Mouse (Mus musculus): ENCODE data around the gene Tex29. TPM values are rescaled to one million over a fixed set of nuclear protein-coding genes. Genes with fewer than 3 reads are reported as not detected.

The Tex29 gene
- polyA plus RNA-seq, 1 experiment, result not detected

DNA sequence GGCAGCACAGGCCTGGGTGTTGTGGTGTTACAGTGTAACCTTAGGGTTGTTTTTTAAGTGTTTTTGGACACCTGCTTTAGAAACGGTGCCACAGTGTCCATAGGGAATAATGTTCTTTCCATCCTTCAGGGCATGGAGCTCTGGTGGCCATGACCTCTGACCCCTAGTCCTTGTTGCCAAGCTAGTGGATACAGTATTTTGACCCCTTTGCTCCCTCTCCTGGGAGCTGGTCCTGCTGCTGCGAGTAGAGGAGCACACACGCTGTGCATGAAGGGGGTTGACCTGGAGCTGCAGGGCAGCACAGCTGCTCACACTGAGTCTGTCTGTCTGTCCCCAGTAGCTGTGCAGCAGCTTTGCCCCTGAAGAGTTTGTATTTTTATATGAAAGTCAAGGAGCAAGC lies 14.5 kb upstream of the Tex29 start:
- TF ChIP-seq SRF (IDR thresholded peaks at IDR 0.05; ENCODE audit: control insufficient read depth, insufficient read length, low read depth) (no peak), TCF3 (IDR thresholded peaks at IDR 0.05; ENCODE audit: insufficient read length, low read depth) (no peak), POLR2A (IDR thresholded peaks at IDR 0.05; ENCODE audit: insufficient read length, low read depth) (no peak), MYOG (IDR thresholded peaks at IDR 0.05; ENCODE audit: control insufficient read depth in 1 of 3, insufficient read depth in 1 of 3, insufficient read length in 2 of 3, low read depth in 2 of 3) (no peak), REST (IDR thresholded peaks at IDR 0.05; ENCODE audit: insufficient read depth, insufficient read length) (no peak), CEBPB (IDR thresholded peaks at IDR 0.05; ENCODE audit: insufficient read depth, poor library complexity, severe bottlenecking) (no peak), POLR2AphosphoS2 (IDR thresholded peaks at IDR 0.05; ENCODE audit: insufficient read length, low read depth) (no peak), TCF12 (IDR thresholded peaks at IDR 0.05; ENCODE audit: insufficient read depth, poor library complexity, severe bottlenecking) (no peak), MYOD1 (IDR thresholded peaks at IDR 0.05; ENCODE audit: control insufficient read depth in 1 of 3, insufficient read length in 2 of 3, low read depth in 2 of 3) (no peak), MAX (IDR thresholded peaks at IDR 0.05; ENCODE audit: low read depth) (no peak), USF1 (IDR thresholded peaks at IDR 0.05; ENCODE audit: low read depth) (no peak), E2F4 (IDR thresholded peaks at IDR 0.05; ENCODE audit: insufficient read depth) (no peak)
- Histone ChIP-seq H3K27me3 (ENCODE audit: control insufficient read depth, insufficient read depth, insufficient read length) (no peaks in the 10 kb centered on the region), H3K79me2 (ENCODE audit: control insufficient read depth, insufficient read depth) (no peaks in the 10 kb centered on the region), H3K4me2 (ENCODE audit: low read depth) (no peak overlapping the region), H3K4me3 (no peak overlapping the region), H3K36me3 (ENCODE audit: control insufficient read depth, insufficient read depth) (peaks cover 19% of the 10 kb centered on the region), H3ac (ENCODE audit: control insufficient read depth, insufficient read length) (no peak overlapping the region)

DNA sequence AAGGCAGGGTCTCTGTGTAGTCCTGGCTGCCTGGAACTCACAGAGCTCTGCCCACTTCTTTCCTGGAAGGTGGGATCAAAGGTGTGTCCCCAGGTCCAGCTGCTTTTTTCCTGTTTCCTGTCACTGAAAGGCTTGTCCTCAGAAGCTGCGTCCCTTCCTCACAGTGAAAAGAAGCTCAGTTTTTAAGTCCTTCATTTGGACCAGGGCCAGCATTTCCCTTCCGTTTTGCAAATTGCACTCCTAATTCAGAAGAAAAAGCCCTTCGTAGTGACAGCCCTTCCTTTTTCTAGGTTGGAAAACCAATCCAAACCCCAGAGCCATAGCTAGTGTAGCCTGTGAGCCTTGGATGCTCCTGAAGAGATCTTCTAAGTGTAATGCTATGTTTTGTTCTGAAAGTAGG lies 13.0 kb upstream of the Tex29 start:
- Histone ChIP-seq H3ac (ENCODE audit: control insufficient read depth, insufficient read length) (no peak overlapping the region), H3K4me2 (ENCODE audit: low read depth) (no peak overlapping the region), H3K4me3 (no peak overlapping the region), H3K27me3 (ENCODE audit: control insufficient read depth, insufficient read depth, insufficient read length) (no peaks in the 10 kb centered on the region), H3K79me2 (ENCODE audit: control insufficient read depth, insufficient read depth) (no peaks in the 10 kb centered on the region), H3K36me3 (ENCODE audit: control insufficient read depth, insufficient read depth) (peaks cover 19% of the 10 kb centered on the region)
- TF ChIP-seq MAX (IDR thresholded peaks at IDR 0.05; ENCODE audit: low read depth), result no peak
- no peak for TF ChIP-seq MYOG (IDR thresholded peaks at IDR 0.05; ENCODE audit: control insufficient read depth in 1 of 3, insufficient read depth in 1 of 3, insufficient read length in 2 of 3, low read depth in 2 of 3)
- TF ChIP-seq TCF3 (IDR thresholded peaks at IDR 0.05; ENCODE audit: insufficient read length, low read depth), result no peak
- TF ChIP-seq REST (IDR thresholded peaks at IDR 0.05; ENCODE audit: insufficient read depth, insufficient read length), result no peak
- TF ChIP-seq SRF (IDR thresholded peaks at IDR 0.05; ENCODE audit: control insufficient read depth, insufficient read length, low read depth), result no peak
- TF ChIP-seq POLR2AphosphoS2 (IDR thresholded peaks at IDR 0.05; ENCODE audit: insufficient read length, low read depth), result no peak
- TF ChIP-seq MYOD1 (IDR thresholded peaks at IDR 0.05; ENCODE audit: control insufficient read depth in 1 of 3, insufficient read length in 2 of 3, low read depth in 2 of 3), result no peak
- TF ChIP-seq CEBPB (IDR thresholded peaks at IDR 0.05; ENCODE audit: insufficient read depth, poor library complexity, severe bottlenecking), result no peak
- no peak for TF ChIP-seq USF1 (IDR thresholded peaks at IDR 0.05; ENCODE audit: low read depth)
- no peak for TF ChIP-seq POLR2A (IDR thresholded peaks at IDR 0.05; ENCODE audit: insufficient read length, low read depth)
- TF ChIP-seq E2F4 (IDR thresholded peaks at IDR 0.05; ENCODE audit: insufficient read depth), result no peak
- no peak for TF ChIP-seq TCF12 (IDR thresholded peaks at IDR 0.05; ENCODE audit: insufficient read depth, poor library complexity, severe bottlenecking)

DNA sequence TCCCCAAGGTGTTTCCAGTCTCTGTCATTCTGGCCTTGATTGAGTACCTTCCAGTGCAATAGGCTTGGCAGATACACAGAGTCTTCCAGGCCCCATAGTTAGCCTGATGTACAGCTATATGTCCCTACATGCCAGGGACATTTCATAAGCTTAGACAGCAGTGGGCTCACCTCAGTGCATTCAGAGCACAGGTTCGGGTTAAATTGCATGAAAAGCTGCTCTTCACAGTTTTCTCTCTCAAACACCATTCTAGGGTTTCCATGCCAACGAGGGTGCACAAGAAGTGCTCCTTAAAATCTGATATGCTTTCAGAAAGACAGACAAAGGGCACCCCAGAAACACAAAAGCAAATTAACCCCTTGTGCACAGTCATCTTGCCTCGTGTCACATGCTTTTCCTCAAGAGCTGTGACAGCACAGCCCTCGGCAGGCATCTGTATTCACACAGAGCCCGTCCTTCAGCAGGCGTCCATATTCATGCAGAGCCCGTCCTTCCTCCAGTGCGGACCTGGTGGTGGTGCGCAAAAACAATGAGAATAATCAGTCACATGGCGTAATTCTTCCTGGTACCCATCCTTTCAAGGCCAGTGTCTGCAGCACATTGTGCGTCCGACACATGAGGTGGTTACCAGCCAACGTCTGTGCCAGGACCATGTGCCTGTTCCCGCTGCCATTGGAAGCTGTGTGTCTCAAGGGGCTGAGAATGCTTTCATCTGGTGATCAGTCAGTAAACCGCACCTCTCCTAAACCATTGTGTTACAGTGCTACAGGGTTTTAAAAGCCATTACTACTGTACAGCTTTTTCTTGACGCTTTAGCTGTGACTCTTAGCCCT lies 9.8 kb upstream of the Tex29 start:
- no peak overlapping the region for H3K4me3 ChIP-seq
- H3K36me3 ChIP-seq (ENCODE audit: control insufficient read depth, insufficient read depth), result peaks cover 9% of the 10 kb centered on the region
- H3K4me2 ChIP-seq (ENCODE audit: low read depth), result no peak overlapping the region
- no peak overlapping the region for H3ac ChIP-seq (ENCODE audit: control insufficient read depth, insufficient read length)
- TF ChIP-seq TCF3 (IDR thresholded peaks at IDR 0.05; ENCODE audit: insufficient read length, low read depth) (no peak), MYOG (IDR thresholded peaks at IDR 0.05; ENCODE audit: control insufficient read depth in 1 of 3, insufficient read depth in 1 of 3, insufficient read length in 2 of 3, low read depth in 2 of 3) (no peak), REST (IDR thresholded peaks at IDR 0.05; ENCODE audit: insufficient read depth, insufficient read length) (no peak), SRF (IDR thresholded peaks at IDR 0.05; ENCODE audit: control insufficient read depth, insufficient read length, low read depth) (no peak), E2F4 (IDR thresholded peaks at IDR 0.05; ENCODE audit: insufficient read depth) (no peak), POLR2A (IDR thresholded peaks at IDR 0.05; ENCODE audit: insufficient read length, low read depth) (no peak), MAX (IDR thresholded peaks at IDR 0.05; ENCODE audit: low read depth) (no peak), TCF12 (IDR thresholded peaks at IDR 0.05; ENCODE audit: insufficient read depth, poor library complexity, severe bottlenecking) (no peak), MYOD1 (IDR thresholded peaks at IDR 0.05; ENCODE audit: control insufficient read depth in 1 of 3, insufficient read length in 2 of 3, low read depth in 2 of 3) (no peak), USF1 (IDR thresholded peaks at IDR 0.05; ENCODE audit: low read depth) (no peak), CEBPB (IDR thresholded peaks at IDR 0.05; ENCODE audit: insufficient read depth, poor library complexity, severe bottlenecking) (no peak), POLR2AphosphoS2 (IDR thresholded peaks at IDR 0.05; ENCODE audit: insufficient read length, low read depth) (no peak)
- H3K79me2 ChIP-seq (ENCODE audit: control insufficient read depth, insufficient read depth), result no peaks in the 10 kb centered on the region
- no peaks in the 10 kb centered on the region for H3K27me3 ChIP-seq (ENCODE audit: control insufficient read depth, insufficient read depth, insufficient read length)

DNA sequence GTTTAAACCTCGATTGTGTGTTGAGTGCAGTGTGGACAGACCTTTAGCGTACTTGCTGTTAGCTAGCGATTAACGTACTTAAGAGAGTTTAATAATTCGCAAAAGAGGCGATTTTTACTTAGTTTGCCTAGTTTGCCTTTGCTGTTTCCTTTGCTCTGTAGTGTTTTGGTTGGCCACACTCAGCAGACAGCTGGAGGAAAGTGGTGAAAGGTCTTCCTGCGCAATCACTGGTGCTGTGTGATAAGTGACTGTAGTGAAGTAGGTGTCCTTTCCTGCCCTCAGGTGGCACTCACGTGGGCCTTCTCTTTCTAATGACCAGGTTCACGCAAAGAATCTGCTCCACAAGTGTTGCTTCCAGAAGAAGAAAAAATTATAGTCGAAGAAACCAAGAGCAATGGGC lies 9.1 kb upstream of the Tex29 start:
- TF ChIP-seq CEBPB (IDR thresholded peaks at IDR 0.05; ENCODE audit: insufficient read depth, poor library complexity, severe bottlenecking) (no peak), TCF3 (IDR thresholded peaks at IDR 0.05; ENCODE audit: insufficient read length, low read depth) (no peak), MAX (IDR thresholded peaks at IDR 0.05; ENCODE audit: low read depth) (no peak), MYOD1 (IDR thresholded peaks at IDR 0.05; ENCODE audit: control insufficient read depth in 1 of 3, insufficient read length in 2 of 3, low read depth in 2 of 3) (no peak), E2F4 (IDR thresholded peaks at IDR 0.05; ENCODE audit: insufficient read depth) (no peak), POLR2A (IDR thresholded peaks at IDR 0.05; ENCODE audit: insufficient read length, low read depth) (no peak), REST (IDR thresholded peaks at IDR 0.05; ENCODE audit: insufficient read depth, insufficient read length) (no peak), SRF (IDR thresholded peaks at IDR 0.05; ENCODE audit: control insufficient read depth, insufficient read length, low read depth) (no peak), USF1 (IDR thresholded peaks at IDR 0.05; ENCODE audit: low read depth) (no peak), MYOG (IDR thresholded peaks at IDR 0.05; ENCODE audit: control insufficient read depth in 1 of 3, insufficient read depth in 1 of 3, insufficient read length in 2 of 3, low read depth in 2 of 3) (no peak), POLR2AphosphoS2 (IDR thresholded peaks at IDR 0.05; ENCODE audit: insufficient read length, low read depth) (no peak), TCF12 (IDR thresholded peaks at IDR 0.05; ENCODE audit: insufficient read depth, poor library complexity, severe bottlenecking) (no peak)
- H3K79me2 ChIP-seq (ENCODE audit: control insufficient read depth, insufficient read depth), result no peaks in the 10 kb centered on the region
- H3K27me3 ChIP-seq (ENCODE audit: control insufficient read depth, insufficient read depth, insufficient read length), result no peaks in the 10 kb centered on the region
- no peak overlapping the region for H3K4me2 ChIP-seq (ENCODE audit: low read depth)
- peaks cover 9% of the 10 kb centered on the region for H3K36me3 ChIP-seq (ENCODE audit: control insufficient read depth, insufficient read depth)
- no peak overlapping the region for H3ac ChIP-seq (ENCODE audit: control insufficient read depth, insufficient read length)
- H3K4me3 ChIP-seq, result no peak overlapping the region
